Mouse (Mus musculus): ENCODE data around the gene Tas1r1. TPM values are rescaled to one million over a fixed set of nuclear protein-coding genes. Genes with fewer than 3 reads are reported as not detected.

Gene Tas1r1
- total and polyA plus RNA-seq, 2 experiments from 2014 or later: 0.11 to 1.6 TPM

DNA sequence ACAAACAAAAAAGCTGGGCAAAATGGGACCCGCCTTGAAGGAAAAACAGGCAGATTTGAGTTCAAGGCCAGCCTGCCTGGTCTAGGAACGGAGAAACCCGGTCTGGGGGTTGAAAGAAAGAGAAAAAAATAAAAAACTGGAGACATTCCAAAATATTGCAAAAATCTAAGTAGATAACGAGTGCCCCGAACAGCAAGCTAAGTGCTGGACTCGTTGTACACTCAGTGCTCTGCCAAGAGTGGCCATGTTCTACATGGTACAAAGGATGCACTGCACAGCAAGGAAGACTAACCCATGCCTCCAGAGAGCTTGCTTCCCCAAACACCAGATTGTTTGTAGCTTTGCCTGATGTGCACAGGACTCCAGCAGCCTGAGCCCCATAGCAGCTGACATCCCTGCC is 45.3 kb downstream of the Tas1r1 start:
- no peak overlapping the region for H3K4me3 ChIP-seq (ENCODE audit: low read depth, low read length)
- WGBS: 81% methylated on average over 6 of the region's 6 CpGs

DNA sequence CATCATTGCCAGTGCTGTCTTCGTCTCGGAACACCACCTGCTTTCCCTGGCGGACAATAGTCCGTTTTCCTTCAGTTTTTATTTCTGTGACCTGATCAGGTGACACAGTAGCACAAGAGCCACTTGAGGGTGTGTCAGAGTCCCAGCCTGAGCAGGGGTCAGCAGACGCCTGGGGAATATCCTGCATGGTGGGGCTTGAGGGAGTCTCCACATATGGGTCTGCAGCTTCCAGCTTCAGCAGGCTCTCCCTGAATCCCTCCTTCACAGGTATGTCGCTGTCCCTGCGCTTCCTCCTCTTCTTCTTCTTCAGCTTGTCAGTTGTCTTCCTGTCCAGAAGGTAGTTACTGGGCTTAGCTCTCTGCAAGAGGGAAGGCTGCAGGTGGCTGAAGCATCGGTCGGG is 46.3 kb downstream of the Tas1r1 start:
- no peak overlapping the region for H3K9ac ChIP-seq (replicated peaks; ENCODE audit: low read length, poor library complexity, severe bottlenecking)
- no peaks in the 10 kb centered on the region for H3K9me3 ChIP-seq (ENCODE audit: low read length)
- no peak for TF ChIP-seq CTCF (IDR thresholded peaks at IDR 0.05)
- H3K4me3 ChIP-seq (ENCODE audit: low read depth, low read length): no peak overlapping the region
- ATAC-seq (ENCODE audit: low FRiP score) (no peak), DNase-seq (ENCODE audit: low spot score) (no peak)
- no peaks in the 10 kb centered on the region for H3K27me3 ChIP-seq (ENCODE audit: insufficient read depth, low read length)
- H3K36me3 ChIP-seq (ENCODE audit: insufficient read depth, low read length): peaks cover 25% of the 10 kb centered on the region
- H3K4me2 ChIP-seq (ENCODE audit: low read depth, low read length, poor library complexity, severe bottlenecking): no peak overlapping the region
- 95% methylated on average over 9 of the region's 9 CpGs for WGBS
- peaks cover 10% of the 10 kb centered on the region; the same call in 1 of the 2 replicates for H3K4me1 ChIP-seq (ENCODE audit: insufficient read depth, low read length)
- no peak overlapping the region for H3K27ac ChIP-seq (ENCODE audit: low read depth, low read length)

More for the DNA sequence above, 45.3 kb downstream of the Tas1r1 start:
- Histone ChIP-seq H3K27me3 (ENCODE audit: insufficient read depth, low read length) (no peaks in the 10 kb centered on the region), H3K4me2 (ENCODE audit: low read depth, low read length, poor library complexity, severe bottlenecking) (no peak overlapping the region), H3K9me3 (ENCODE audit: low read length) (no peaks in the 10 kb centered on the region), H3K4me1 (ENCODE audit: insufficient read depth, low read length) (peaks cover 11% of the 10 kb centered on the region; the same call in 1 of the 2 replicates), H3K27ac (ENCODE audit: low read depth, low read length) (no peak overlapping the region), H3K9ac (replicated peaks; ENCODE audit: low read length, poor library complexity, severe bottlenecking) (no peak overlapping the region), H3K36me3 (ENCODE audit: insufficient read depth, low read length) (peaks cover 25% of the 10 kb centered on the region)
- no peak for TF ChIP-seq CTCF (IDR thresholded peaks at IDR 0.05)
- ATAC-seq (ENCODE audit: low FRiP score) (no peak), DNase-seq (ENCODE audit: low spot score) (no peak)

DNA sequence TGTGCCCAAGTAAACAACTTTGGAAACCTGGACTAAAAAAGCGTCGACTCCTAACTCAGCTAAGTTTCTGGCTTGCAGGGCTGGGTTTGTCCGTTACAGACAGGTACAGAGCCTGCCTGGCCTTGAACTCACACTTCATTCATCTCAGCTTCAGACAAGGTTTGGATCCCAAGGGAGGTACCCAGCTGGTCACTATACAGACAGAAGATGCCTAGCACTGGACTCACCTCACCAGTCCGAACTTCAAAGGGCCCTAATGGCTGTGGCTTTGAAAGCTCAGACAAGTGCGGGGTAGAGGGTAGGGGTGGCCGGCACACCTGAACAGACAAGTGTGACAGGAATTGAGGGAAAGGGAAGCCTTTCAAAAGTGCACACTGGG is 49.3 kb downstream of the Tas1r1 start:
- peak overlapping the region; percentile 79 for H3K4me3 ChIP-seq (ENCODE audit: low read depth, low read length)
- no peak overlapping the region for H3K9ac ChIP-seq (replicated peaks; ENCODE audit: low read length, poor library complexity, severe bottlenecking)
- no peak for TF ChIP-seq CTCF (IDR thresholded peaks at IDR 0.05)
- peak; percentile 29; the same call in 1 of the 2 replicates for ATAC-seq (ENCODE audit: low FRiP score)
- H3K27me3 ChIP-seq (ENCODE audit: insufficient read depth, low read length): no peaks in the 10 kb centered on the region
- peaks cover 5% of the 10 kb centered on the region; the same call in 1 of the 2 replicates for H3K4me1 ChIP-seq (ENCODE audit: insufficient read depth, low read length)
- H3K36me3 ChIP-seq (ENCODE audit: insufficient read depth, low read length): peaks cover 25% of the 10 kb centered on the region
- WGBS: 35% methylated on average over 6 of the region's 6 CpGs
- H3K4me2 ChIP-seq (ENCODE audit: low read depth, low read length, poor library complexity, severe bottlenecking): peak overlapping the region; percentile 86
- H3K9me3 ChIP-seq (ENCODE audit: low read length): no peaks in the 10 kb centered on the region
- H3K27ac ChIP-seq (ENCODE audit: low read depth, low read length): peak overlapping the region; percentile 88; the same call in 1 of the 2 replicates
- no peak for DNase-seq (ENCODE audit: low spot score)

DNA sequence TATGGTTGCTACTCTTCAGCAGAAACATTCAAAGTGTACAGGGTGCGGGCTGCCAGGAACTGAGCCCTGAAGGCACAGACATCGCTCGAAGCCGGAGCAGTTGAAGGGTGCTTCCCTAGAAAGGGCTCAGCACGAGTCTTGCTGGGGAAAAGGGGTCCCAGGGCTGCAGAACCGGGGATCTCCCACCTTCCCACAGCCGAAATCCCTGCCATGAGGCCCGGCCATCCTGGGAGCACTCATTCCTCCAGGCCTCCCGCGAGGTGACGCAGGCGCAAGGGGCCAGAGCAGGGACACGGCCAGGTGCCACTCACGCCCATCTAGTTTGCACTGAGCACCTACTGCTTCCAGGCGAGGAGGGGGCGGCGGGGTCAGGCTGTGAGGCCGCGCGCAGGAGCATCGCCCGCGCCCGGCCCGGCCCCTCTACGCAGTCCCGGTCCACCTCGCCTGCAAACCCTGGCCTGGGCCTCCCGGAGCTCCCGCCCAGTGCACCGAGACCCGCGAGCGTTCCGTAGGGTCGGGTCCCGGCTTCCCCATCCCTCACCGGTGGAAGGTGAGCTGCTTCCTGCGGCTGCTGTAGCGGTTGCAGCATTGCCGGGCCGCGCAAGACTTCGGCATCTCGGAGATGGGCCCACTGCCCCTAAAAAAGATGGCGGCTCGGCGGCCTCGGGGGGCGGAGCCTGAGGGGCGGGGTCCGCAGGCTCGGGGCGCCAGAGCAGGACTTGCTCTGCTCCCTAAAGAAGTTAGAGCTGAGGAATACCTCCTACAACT is 49.8 kb downstream of the Tas1r1 start, which contains the start of gene Thap3:
Thap3 (minus strand) TSS at position 656 of the 768 bp plus-strand sequence.
- no peak for TF ChIP-seq CTCF (IDR thresholded peaks at IDR 0.05)
- DNase-seq (ENCODE audit: low spot score) (peak; percentile 70), ATAC-seq (ENCODE audit: low FRiP score) (peak; percentile 67)
- Histone ChIP-seq H3K27ac (ENCODE audit: low read depth, low read length) (peak within 1 kb of the TSS; percentile 88), H3K4me3 (ENCODE audit: low read depth, low read length) (peak within 1 kb of the TSS; percentile 79), H3K27me3 (ENCODE audit: insufficient read depth, low read length) (no peaks in the 10 kb centered on the region), H3K4me1 (ENCODE audit: insufficient read depth, low read length) (peaks cover 5% of the 10 kb centered on the region; the same call in 1 of the 2 replicates), H3K9ac (replicated peaks; ENCODE audit: low read length, poor library complexity, severe bottlenecking) (peak within 1 kb of the TSS; percentile 93), H3K9me3 (ENCODE audit: low read length) (no peaks in the 10 kb centered on the region), H3K36me3 (ENCODE audit: insufficient read depth, low read length) (peaks cover 25% of the 10 kb centered on the region), H3K4me2 (ENCODE audit: low read depth, low read length, poor library complexity, severe bottlenecking) (peak within 1 kb of the TSS; percentile 86)
- WGBS: under 1% methylated on average over 44 of the region's 54 CpGs

DNA sequence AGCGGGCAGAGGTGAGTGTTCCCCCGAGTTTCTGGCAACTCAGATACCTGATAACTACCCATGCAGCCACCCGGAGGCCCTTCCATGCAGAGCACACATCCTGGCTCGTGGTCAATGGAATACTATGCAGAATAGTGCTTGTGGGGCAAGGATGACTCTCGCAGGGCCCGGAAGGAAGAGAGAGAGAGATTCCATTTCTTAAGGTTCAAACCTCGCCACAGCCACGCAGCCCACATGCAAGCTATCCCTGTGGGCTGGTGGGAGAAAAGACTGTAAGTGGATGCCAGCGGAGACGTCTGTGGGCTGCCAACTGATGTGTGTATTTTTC is 50.4 kb downstream of the Tas1r1 start:
- Histone ChIP-seq H3K27me3 (ENCODE audit: insufficient read depth, low read length) (no peaks in the 10 kb centered on the region), H3K36me3 (ENCODE audit: insufficient read depth, low read length) (peaks cover 28% of the 10 kb centered on the region), H3K9ac (replicated peaks; ENCODE audit: low read length, poor library complexity, severe bottlenecking) (peak overlapping the region; percentile 93), H3K4me1 (ENCODE audit: insufficient read depth, low read length) (peaks cover 5% of the 10 kb centered on the region; the same call in 1 of the 2 replicates), H3K4me2 (ENCODE audit: low read depth, low read length, poor library complexity, severe bottlenecking) (peak overlapping the region; percentile 86), H3K9me3 (ENCODE audit: low read length) (no peaks in the 10 kb centered on the region), H3K27ac (ENCODE audit: low read depth, low read length) (peak overlapping the region; percentile 88), H3K4me3 (ENCODE audit: low read depth, low read length) (peak overlapping the region; percentile 79)
- 21% methylated on average over 10 of the region's 10 CpGs for WGBS
- ATAC-seq (ENCODE audit: low FRiP score) (0 out of 2 replicates have a peak, but pooled peaks have one; percentile 2), DNase-seq (ENCODE audit: low spot score) (no peak)
- TF ChIP-seq CTCF (IDR thresholded peaks at IDR 0.05): no peak

DNA sequence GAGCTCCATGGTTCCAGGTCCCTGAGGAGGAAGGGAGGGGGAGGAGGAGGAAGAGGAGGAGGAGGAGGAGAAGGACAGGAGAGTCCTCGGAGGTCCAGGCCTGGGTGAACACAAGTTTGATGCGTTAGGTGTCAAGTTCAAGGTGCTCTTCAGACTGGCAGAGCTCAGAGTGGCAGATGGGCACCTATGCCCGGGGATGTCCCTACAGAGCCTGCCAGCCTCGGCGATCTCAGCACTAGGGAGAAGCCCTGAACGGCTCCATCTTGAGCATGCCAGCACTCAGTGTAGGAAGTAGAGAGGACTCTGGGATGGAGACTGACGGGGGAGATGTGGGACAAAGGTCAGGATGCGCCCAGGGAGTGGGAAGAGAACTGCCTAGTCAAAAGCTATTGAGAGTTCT is 51.7 kb downstream of the Tas1r1 start:
- Histone ChIP-seq H3K9ac (replicated peaks; ENCODE audit: low read length, poor library complexity, severe bottlenecking) (0 out of 2 replicates have a peak overlapping the region, but pooled peaks have one; percentile 4), H3K9me3 (ENCODE audit: low read length) (no peaks in the 10 kb centered on the region), H3K4me2 (ENCODE audit: low read depth, low read length, poor library complexity, severe bottlenecking) (no peak overlapping the region), H3K4me1 (ENCODE audit: insufficient read depth, low read length) (peaks cover 5% of the 10 kb centered on the region; the same call in 1 of the 2 replicates), H3K27ac (ENCODE audit: low read depth, low read length) (no peak overlapping the region), H3K27me3 (ENCODE audit: insufficient read depth, low read length) (no peaks in the 10 kb centered on the region), H3K36me3 (ENCODE audit: insufficient read depth, low read length) (peaks cover 19% of the 10 kb centered on the region), H3K4me3 (ENCODE audit: low read depth, low read length) (no peak overlapping the region)
- no peak for TF ChIP-seq CTCF (IDR thresholded peaks at IDR 0.05)
- 75% methylated on average over 8 of the region's 8 CpGs for WGBS
- DNase-seq (ENCODE audit: low spot score): no peak
- no peak for ATAC-seq (ENCODE audit: low FRiP score)

Measured in midbrain, postnatal 0 days (tissue).